Mouse (Mus musculus): ENCODE measurements at regions not wholly inside any gene's neighbourhood (a gene's known extent, or its start where the extent isn't known, plus 50 kb on each side); places are given as distances from the start of the nearest gene placed in this dataset.

- Histone ChIP-seq H3K9ac (replicated peaks) (no peak overlapping the region), H3K27ac (replicated peaks) (no peak overlapping the region), H3K4me2 (no peak overlapping the region), H3K36me3 (no peaks in the 10 kb centered on the region), H3K9me3 (replicated peaks) (no peaks in the 10 kb centered on the region), H3K4me3 (replicated peaks) (no peak overlapping the region), H3K27me3 (replicated peaks) (no peaks in the 10 kb centered on the region), H3K4me1 (no peaks in the 10 kb centered on the region)
- no peak for ATAC-seq (ENCODE audit: low FRiP score)
- WGBS: 82% methylated on average over 2 of the region's 2 CpGs
Observed at GRCm38 (mm10) chr3:61466641-61467040, 100.9 kb upstream of the B430305J03Rik start.

GRCm38 (mm10) chr3:61460076-61460475, 94.3 kb upstream of the B430305J03Rik start:
- Histone ChIP-seq H3K4me3 (replicated peaks) (no peak overlapping the region), H3K27ac (replicated peaks) (no peak overlapping the region), H3K27me3 (replicated peaks) (no peaks in the 10 kb centered on the region), H3K4me2 (no peak overlapping the region), H3K36me3 (no peaks in the 10 kb centered on the region), H3K4me1 (no peaks in the 10 kb centered on the region), H3K9me3 (replicated peaks) (no peaks in the 10 kb centered on the region), H3K9ac (replicated peaks) (no peak overlapping the region)
- no peak for ATAC-seq (ENCODE audit: low FRiP score)

GRCm38 (mm10) chr3:61456598-61456997, 90.8 kb upstream of the B430305J03Rik start:
- Histone ChIP-seq H3K4me3 (replicated peaks) (no peak overlapping the region), H3K4me2 (no peak overlapping the region), H3K9me3 (replicated peaks) (no peaks in the 10 kb centered on the region), H3K27ac (replicated peaks) (no peak overlapping the region), H3K27me3 (replicated peaks) (no peaks in the 10 kb centered on the region), H3K36me3 (no peaks in the 10 kb centered on the region), H3K9ac (replicated peaks) (no peak overlapping the region), H3K4me1 (no peaks in the 10 kb centered on the region)
- WGBS: 91% methylated on average over 2 of the region's 2 CpGs
- ATAC-seq (ENCODE audit: low FRiP score): no peak

- no peak for ATAC-seq (ENCODE audit: low FRiP score)
Observed at GRCm38 (mm10) chr3:61442000-61442739, 76.4 kb upstream of the B430305J03Rik start.

GRCm38 (mm10) chr3:61441445-61441844, 75.7 kb upstream of the B430305J03Rik start:
- ATAC-seq (ENCODE audit: low FRiP score): no peak
- Histone ChIP-seq H3K9ac (replicated peaks) (no peak overlapping the region), H3K4me2 (no peak overlapping the region), H3K27me3 (replicated peaks) (no peaks in the 10 kb centered on the region), H3K27ac (replicated peaks) (no peak overlapping the region), H3K4me1 (no peaks in the 10 kb centered on the region), H3K9me3 (replicated peaks) (no peaks in the 10 kb centered on the region), H3K36me3 (no peaks in the 10 kb centered on the region), H3K4me3 (replicated peaks) (no peak overlapping the region)
- 86% methylated on average over 4 of the region's 4 CpGs for WGBS

More at GRCm38 (mm10) chr3:61442000-61442739, 76.4 kb upstream of the B430305J03Rik start:
- Histone ChIP-seq H3K27me3 (replicated peaks) (no peaks in the 10 kb centered on the region), H3K9ac (replicated peaks) (no peak overlapping the region), H3K36me3 (no peaks in the 10 kb centered on the region), H3K9me3 (replicated peaks) (no peaks in the 10 kb centered on the region), H3K27ac (replicated peaks) (no peak overlapping the region), H3K4me2 (no peak overlapping the region), H3K4me1 (no peaks in the 10 kb centered on the region), H3K4me3 (replicated peaks) (no peak overlapping the region)
- 89% methylated on average over 2 of the region's 2 CpGs for WGBS

GRCm38 (mm10) chr3:61428713-61429112, 63.0 kb upstream of the B430305J03Rik start:
- no peak for ATAC-seq (ENCODE audit: low FRiP score)
- Histone ChIP-seq H3K4me1 (no peaks in the 10 kb centered on the region), H3K27me3 (replicated peaks) (no peaks in the 10 kb centered on the region), H3K4me3 (replicated peaks) (no peak overlapping the region), H3K4me2 (no peak overlapping the region), H3K9ac (replicated peaks) (no peak overlapping the region), H3K27ac (replicated peaks) (no peak overlapping the region), H3K9me3 (replicated peaks) (no peaks in the 10 kb centered on the region), H3K36me3 (no peaks in the 10 kb centered on the region)
- 79% methylated on average over 1 of the region's 1 CpGs for WGBS

GRCm38 (mm10) chr3:61423945-61424344, 58.2 kb upstream of the B430305J03Rik start:
- H3K4me1 ChIP-seq: no peaks in the 10 kb centered on the region
- H3K27ac ChIP-seq (replicated peaks): no peak overlapping the region
- ATAC-seq (ENCODE audit: low FRiP score): no peak
- H3K4me2 ChIP-seq: no peak overlapping the region
- 68% methylated on average over 5 of the region's 5 CpGs for WGBS
- H3K9ac ChIP-seq (replicated peaks): no peak overlapping the region
- H3K4me3 ChIP-seq (replicated peaks): no peak overlapping the region
- no peaks in the 10 kb centered on the region for H3K9me3 ChIP-seq (replicated peaks)
- H3K36me3 ChIP-seq: no peaks in the 10 kb centered on the region
- H3K27me3 ChIP-seq (replicated peaks): no peaks in the 10 kb centered on the region

- H3K27me3 ChIP-seq (replicated peaks): no peaks in the 10 kb centered on the region
- H3K9me3 ChIP-seq (replicated peaks): no peaks in the 10 kb centered on the region
- no peak overlapping the region for H3K27ac ChIP-seq (replicated peaks)
- H3K4me1 ChIP-seq: no peaks in the 10 kb centered on the region
- no peak overlapping the region for H3K9ac ChIP-seq (replicated peaks)
- no peaks in the 10 kb centered on the region for H3K36me3 ChIP-seq
- no peak overlapping the region for H3K4me2 ChIP-seq
- ATAC-seq (ENCODE audit: low FRiP score): no peak
- H3K4me3 ChIP-seq (replicated peaks): no peak overlapping the region
- WGBS: 84% methylated on average over 3 of the region's 3 CpGs
Observed at GRCm38 (mm10) chr3:61419706-61420105, 54.0 kb upstream of the B430305J03Rik start.

- H3K4me2 ChIP-seq: no peak overlapping the region
- no peak for ATAC-seq (ENCODE audit: low FRiP score)
- WGBS: 56% methylated on average over 3 of the region's 3 CpGs
- no peaks in the 10 kb centered on the region for H3K36me3 ChIP-seq
- no peaks in the 10 kb centered on the region for H3K4me1 ChIP-seq
- H3K27ac ChIP-seq (replicated peaks): no peak overlapping the region
- H3K4me3 ChIP-seq (replicated peaks): no peak overlapping the region
- H3K27me3 ChIP-seq (replicated peaks): no peaks in the 10 kb centered on the region
- no peak overlapping the region for H3K9ac ChIP-seq (replicated peaks)
- no peaks in the 10 kb centered on the region for H3K9me3 ChIP-seq (replicated peaks)
Observed at GRCm38 (mm10) chr3:61418096-61418495, 52.3 kb upstream of the B430305J03Rik start.

Data from neural tube, embryonic 15.5 days (tissue).